Mouse (Mus musculus): ENCODE measurements around the gene Atg101. TPM values are rescaled to one million over a fixed set of nuclear protein-coding genes. Genes with fewer than 3 reads are reported as not detected.
A peak's percentile ranks its signal among the peaks of the same experiment; 100 is the strongest.

Atg101 gene
- polyA plus RNA-seq (2015; fragmentation: Nextera tagmentation; extraction: Ambion mirVana) = 78.2 and 87.0 TPM in 2 replicates

GRCm38 (mm10) chr15:101283911-101284750, at the start of gene Atg101:
Gene Atg101 (plus strand): TSS chr15:101284272.
- Histone ChIP-seq H3K9me3 (ENCODE audit: low read length) (no peaks in the 10 kb centered on the region), H3K4me3 (ENCODE audit: low read length) (peak within 1 kb of the TSS; percentile 79), H3K4me1 (ENCODE audit: insufficient read depth, low read length) (peaks cover 16% of the 10 kb centered on the region), H3K36me3 (ENCODE audit: insufficient read depth, low read length) (peaks cover 20% of the 10 kb centered on the region), H3K9ac (replicated peaks; ENCODE audit: low read length) (peak within 1 kb of the TSS; percentile 94), H3K27me3 (ENCODE audit: insufficient read depth, low read length) (no peaks in the 10 kb centered on the region), H3K4me2 (replicated peaks; ENCODE audit: low read depth, low read length) (peak within 1 kb of the TSS; percentile 92), H3K27ac (ENCODE audit: low read length) (peak within 1 kb of the TSS; percentile 83)
- ATAC-seq (ENCODE audit: low FRiP score, low TSS enrichment) = peak; percentile 89
- under 1% methylated on average over 61 of the region's 61 CpGs for WGBS

- Histone ChIP-seq H3K4me2 (replicated peaks; ENCODE audit: low read depth, low read length) (no peak overlapping the region), H3K4me3 (ENCODE audit: low read length) (no peak overlapping the region), H3K4me1 (ENCODE audit: insufficient read depth, low read length) (peaks cover 38% of the 10 kb centered on the region), H3K9ac (replicated peaks; ENCODE audit: low read length) (no peak overlapping the region), H3K27ac (ENCODE audit: low read length) (no peak overlapping the region), H3K27me3 (ENCODE audit: insufficient read depth, low read length) (0 out of 2 replicates have a peak, but pooled peaks cover 3% of the 10 kb centered on the region), H3K36me3 (ENCODE audit: insufficient read depth, low read length) (peaks cover 9% of the 10 kb centered on the region), H3K9me3 (ENCODE audit: low read length) (no peaks in the 10 kb centered on the region)
- WGBS = 75% methylated on average over 10 of the region's 10 CpGs
- no peak for ATAC-seq (ENCODE audit: low FRiP score, low TSS enrichment)
Observed at GRCm38 (mm10) chr15:101234611-101235341, 49.3 kb upstream of the Atg101 start.

GRCm38 (mm10) chr15:101235342-101235698, 48.8 kb upstream of the Atg101 start:
- ATAC-seq (ENCODE audit: low FRiP score, low TSS enrichment) = no peak
- Histone ChIP-seq H3K9ac (replicated peaks; ENCODE audit: low read length) (no peak overlapping the region), H3K4me3 (ENCODE audit: low read length) (no peak overlapping the region)

GRCm38 (mm10) chr15:101235728-101236327, 48.2 kb upstream of the Atg101 start:
- peak overlapping the region; percentile 9; the same call in 1 of the 2 replicates for H3K9ac ChIP-seq (replicated peaks; ENCODE audit: low read length)
- H3K9me3 ChIP-seq (ENCODE audit: low read length) = no peaks in the 10 kb centered on the region
- H3K36me3 ChIP-seq (ENCODE audit: insufficient read depth, low read length) = peaks cover 7% of the 10 kb centered on the region
- H3K4me3 ChIP-seq (ENCODE audit: low read length) = no peak overlapping the region
- H3K27me3 ChIP-seq (ENCODE audit: insufficient read depth, low read length) = 0 out of 2 replicates have a peak, but pooled peaks cover 3% of the 10 kb centered on the region
- ATAC-seq (ENCODE audit: low FRiP score, low TSS enrichment) = peak; percentile 35
- peaks cover 39% of the 10 kb centered on the region for H3K4me1 ChIP-seq (ENCODE audit: insufficient read depth, low read length)
- WGBS = 17% methylated on average over 12 of the region's 12 CpGs
- H3K27ac ChIP-seq (ENCODE audit: low read length) = peak overlapping the region; percentile 35; the same call in 1 of the 2 replicates
- H3K4me2 ChIP-seq (replicated peaks; ENCODE audit: low read depth, low read length) = peak overlapping the region; percentile 28

More at GRCm38 (mm10) chr15:101235342-101235698, 48.8 kb upstream of the Atg101 start:
- H3K27me3 ChIP-seq (ENCODE audit: insufficient read depth, low read length) = 0 out of 2 replicates have a peak, but pooled peaks cover 3% of the 10 kb centered on the region
- peak overlapping the region; percentile 21; the same call in 1 of the 2 replicates for H3K27ac ChIP-seq (ENCODE audit: low read length)
- no peak overlapping the region for H3K4me2 ChIP-seq (replicated peaks; ENCODE audit: low read depth, low read length)
- peaks cover 9% of the 10 kb centered on the region for H3K36me3 ChIP-seq (ENCODE audit: insufficient read depth, low read length)
- H3K9me3 ChIP-seq (ENCODE audit: low read length) = no peaks in the 10 kb centered on the region
- H3K4me1 ChIP-seq (ENCODE audit: insufficient read depth, low read length) = peaks cover 38% of the 10 kb centered on the region
- WGBS = 41% methylated on average over 5 of the region's 5 CpGs

GRCm38 (mm10) chr15:101236878-101237277, 47.2 kb upstream of the Atg101 start:
- 0 out of 2 replicates have a peak, but pooled peaks cover 3% of the 10 kb centered on the region for H3K27me3 ChIP-seq (ENCODE audit: insufficient read depth, low read length)
- peaks cover 44% of the 10 kb centered on the region for H3K4me1 ChIP-seq (ENCODE audit: insufficient read depth, low read length)
- H3K9me3 ChIP-seq (ENCODE audit: low read length) = no peaks in the 10 kb centered on the region
- H3K27ac ChIP-seq (ENCODE audit: low read length) = no peak overlapping the region
- no peaks in the 10 kb centered on the region for H3K36me3 ChIP-seq (ENCODE audit: insufficient read depth, low read length)
- no peak overlapping the region for H3K9ac ChIP-seq (replicated peaks; ENCODE audit: low read length)
- ATAC-seq (ENCODE audit: low FRiP score, low TSS enrichment) = no peak
- no peak overlapping the region for H3K4me3 ChIP-seq (ENCODE audit: low read length)
- WGBS = 9% methylated on average over 3 of the region's 3 CpGs
- H3K4me2 ChIP-seq (replicated peaks; ENCODE audit: low read depth, low read length) = no peak overlapping the region

- peak overlapping the region; percentile 53 for H3K9ac ChIP-seq (replicated peaks; ENCODE audit: low read length)
- H3K27me3 ChIP-seq (ENCODE audit: insufficient read depth, low read length) = 0 out of 2 replicates have a peak, but pooled peaks cover 3% of the 10 kb centered on the region
- WGBS = 4% methylated on average over 28 of the region's 28 CpGs
- ATAC-seq (ENCODE audit: low FRiP score, low TSS enrichment) = peak; percentile 57
- H3K36me3 ChIP-seq (ENCODE audit: insufficient read depth, low read length) = no peaks in the 10 kb centered on the region
- peaks cover 39% of the 10 kb centered on the region for H3K4me1 ChIP-seq (ENCODE audit: insufficient read depth, low read length)
- H3K4me3 ChIP-seq (ENCODE audit: low read length) = peak overlapping the region; percentile 30
- no peak overlapping the region for H3K27ac ChIP-seq (ENCODE audit: low read length)
- H3K4me2 ChIP-seq (replicated peaks; ENCODE audit: low read depth, low read length) = peak overlapping the region; percentile 60
- no peaks in the 10 kb centered on the region for H3K9me3 ChIP-seq (ENCODE audit: low read length)
Observed at GRCm38 (mm10) chr15:101238885-101239511, 45.1 kb upstream of the Atg101 start.

- H3K36me3 ChIP-seq (ENCODE audit: insufficient read depth, low read length) = no peaks in the 10 kb centered on the region
- H3K27me3 ChIP-seq (ENCODE audit: insufficient read depth, low read length) = 0 out of 2 replicates have a peak, but pooled peaks cover 3% of the 10 kb centered on the region
- 71% methylated on average over 8 of the region's 8 CpGs for WGBS
- H3K4me3 ChIP-seq (ENCODE audit: low read length) = no peak overlapping the region
- H3K4me2 ChIP-seq (replicated peaks; ENCODE audit: low read depth, low read length) = no peak overlapping the region
- H3K9ac ChIP-seq (replicated peaks; ENCODE audit: low read length) = no peak overlapping the region
- H3K9me3 ChIP-seq (ENCODE audit: low read length) = no peaks in the 10 kb centered on the region
- no peak overlapping the region for H3K27ac ChIP-seq (ENCODE audit: low read length)
- no peak for ATAC-seq (ENCODE audit: low FRiP score, low TSS enrichment)
- peaks cover 39% of the 10 kb centered on the region for H3K4me1 ChIP-seq (ENCODE audit: insufficient read depth, low read length)
Observed at GRCm38 (mm10) chr15:101239821-101240220, 44.3 kb upstream of the Atg101 start.

- Histone ChIP-seq H3K36me3 (ENCODE audit: insufficient read depth, low read length) (no peaks in the 10 kb centered on the region), H3K27ac (ENCODE audit: low read length) (peak overlapping the region; percentile 27; the same call in 1 of the 2 replicates), H3K4me1 (ENCODE audit: insufficient read depth, low read length) (peaks cover 31% of the 10 kb centered on the region), H3K4me2 (replicated peaks; ENCODE audit: low read depth, low read length) (peak overlapping the region; percentile 35), H3K9me3 (ENCODE audit: low read length) (no peaks in the 10 kb centered on the region), H3K9ac (replicated peaks; ENCODE audit: low read length) (no peak overlapping the region; the same call in 1 of the 2 replicates), H3K4me3 (ENCODE audit: low read length) (no peak overlapping the region), H3K27me3 (ENCODE audit: insufficient read depth, low read length) (0 out of 2 replicates have a peak, but pooled peaks cover 3% of the 10 kb centered on the region)
- ATAC-seq (ENCODE audit: low FRiP score, low TSS enrichment) = peak; percentile 36
- 7% methylated on average over 10 of the region's 10 CpGs for WGBS
Observed at GRCm38 (mm10) chr15:101240799-101241204, 43.3 kb upstream of the Atg101 start.

- H3K36me3 ChIP-seq (ENCODE audit: insufficient read depth, low read length) = no peaks in the 10 kb centered on the region
- H3K9me3 ChIP-seq (ENCODE audit: low read length) = no peaks in the 10 kb centered on the region
- 0 out of 2 replicates have a peak, but pooled peaks cover 3% of the 10 kb centered on the region for H3K27me3 ChIP-seq (ENCODE audit: insufficient read depth, low read length)
- H3K9ac ChIP-seq (replicated peaks; ENCODE audit: low read length) = no peak overlapping the region; the same call in 1 of the 2 replicates
- peak overlapping the region; percentile 27; the same call in 1 of the 2 replicates for H3K27ac ChIP-seq (ENCODE audit: low read length)
- H3K4me2 ChIP-seq (replicated peaks; ENCODE audit: low read depth, low read length) = peak overlapping the region; percentile 35
- peaks cover 29% of the 10 kb centered on the region for H3K4me1 ChIP-seq (ENCODE audit: insufficient read depth, low read length)
- no peak overlapping the region for H3K4me3 ChIP-seq (ENCODE audit: low read length)
- ATAC-seq (ENCODE audit: low FRiP score, low TSS enrichment) = no peak
- WGBS = 54% methylated on average over 9 of the region's 9 CpGs
Observed at GRCm38 (mm10) chr15:101241236-101241635, 42.8 kb upstream of the Atg101 start.
